Mouse (Mus musculus) ES-Bruce4 (cell line): ENCODE data around the gene Sned1.

Source experiments
- CTCF ChIP-seq: IDR thresholded peaks from one replicate; pipeline ENCODE4 v1.8.1; 2011; ENCODE audit warnings: low read depth, low read length
- EP300 ChIP-seq: IDR thresholded peaks from 2 replicates; pipeline ENCODE4 v1.6.1; 2011; ENCODE audit warnings: low read depth, low read length; ENCODE audit not compliant: insufficient read depth

DNA sequence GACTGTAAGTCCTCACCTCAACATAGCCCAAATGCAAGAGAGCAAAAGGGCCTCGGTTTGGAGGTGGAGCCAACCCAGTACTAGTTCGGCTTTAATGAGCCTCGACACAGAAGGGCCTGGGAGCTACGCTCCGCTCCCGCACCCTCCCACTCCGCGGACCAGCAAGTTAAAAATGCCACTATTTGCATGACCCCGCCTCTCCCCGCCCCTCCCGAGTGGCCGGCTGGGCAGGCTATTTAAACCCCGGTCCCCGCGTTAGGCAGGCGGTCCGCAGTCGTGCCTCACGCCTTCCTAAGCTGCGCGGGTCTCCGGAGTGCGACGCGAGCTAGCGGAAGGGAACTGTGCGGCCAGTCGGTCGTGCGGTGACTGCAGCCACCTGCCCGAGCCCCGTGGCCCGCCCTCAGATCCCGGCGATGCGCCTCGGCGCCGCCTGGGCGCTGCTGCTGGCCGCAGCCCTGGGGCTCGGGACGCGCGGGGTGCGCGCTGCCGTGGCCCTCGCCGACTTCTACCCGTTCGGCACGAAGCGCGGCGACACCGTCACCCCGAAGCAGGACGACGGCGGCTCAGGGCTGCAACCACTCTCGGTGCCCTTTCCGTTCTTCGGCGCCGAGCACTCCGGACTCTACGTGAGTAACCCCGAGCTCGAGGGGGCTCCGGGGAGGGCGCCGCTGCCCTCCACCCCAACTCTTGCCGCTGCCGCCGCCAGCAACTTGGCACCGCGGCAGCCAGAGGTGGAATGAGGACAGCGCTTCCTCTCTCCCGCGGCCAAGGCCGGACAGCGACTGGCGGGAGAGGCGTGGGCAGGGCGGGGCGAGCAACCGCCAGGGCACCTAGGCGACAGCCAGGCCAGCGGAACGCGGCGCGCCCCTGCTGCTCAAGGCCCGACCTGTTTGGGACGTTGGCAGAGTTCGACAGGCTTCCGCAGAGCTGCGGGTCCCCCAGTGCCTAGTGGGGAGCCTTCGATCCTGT is at the start of gene Sned1:
- no peak for TF ChIP-seq EP300
- no peak for TF ChIP-seq CTCF
